Mouse (Mus musculus): Measurements from ENCODE around the gene Lypd9. TPM values are rescaled to one million over a fixed set of nuclear protein-coding genes. Genes with fewer than 3 reads are reported as not detected.
"Not testable (repeated sequence)": the region's sequence is repeated elsewhere in the genome, so short reads cannot be mapped to it uniquely, and the experiment has no call there.

Gene Lypd9
- not detected in 2 replicates for polyA plus RNA-seq (2016; fragmentation: Nextera tagmentation; extraction: Ambion mirVana)

GRCm38 (mm10) chr11:58452759-58453158, at the start of gene Lypd9:
Gene Lypd9 (minus strand): TSS chr11:58452923.
- no peak for ATAC-seq
- Histone ChIP-seq H3K4me2 (no peak within 1 kb of the TSS), H3K9ac (no peak within 1 kb of the TSS), H3K27ac (no peak within 1 kb of the TSS), H3K9me3 (replicated peaks) (no peaks in the 10 kb centered on the region), H3K4me1 (no peaks in the 10 kb centered on the region), H3K4me3 (no peak within 1 kb of the TSS), H3K36me3 (no peaks in the 10 kb centered on the region), H3K27me3 (replicated peaks) (no peaks in the 10 kb centered on the region)
- 82% methylated on average over 9 of the region's 9 CpGs for WGBS (ENCODE audit: insufficient replicate concordance)

DNA sequence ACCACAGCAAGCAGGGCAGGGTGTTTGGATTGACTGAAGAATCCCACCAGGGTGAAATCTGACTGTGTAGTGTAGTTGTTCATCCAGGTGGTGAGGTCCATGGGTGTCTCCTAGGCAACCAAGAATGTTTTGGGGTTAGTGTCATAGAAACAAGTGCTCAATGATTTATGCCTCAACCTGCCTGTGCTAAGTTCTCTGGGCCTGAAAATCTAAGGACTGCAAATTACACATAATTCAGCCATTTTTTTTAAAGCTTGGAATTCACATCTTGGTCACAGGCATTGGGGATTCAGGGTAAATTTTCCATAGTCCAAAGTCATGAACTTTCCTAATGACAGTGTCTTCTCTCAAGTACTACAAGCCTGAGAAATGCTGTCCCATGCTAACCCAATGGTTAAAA, 49.7 kb upstream of the Lypd9 start, which contains the start of gene Olfr331:
Gene Olfr331, minus strand, starts transcription at position 101 of the 400 bp plus-strand sequence.
- not testable (repeated sequence) for H3K9me3 ChIP-seq (replicated peaks); ATAC-seq

DNA sequence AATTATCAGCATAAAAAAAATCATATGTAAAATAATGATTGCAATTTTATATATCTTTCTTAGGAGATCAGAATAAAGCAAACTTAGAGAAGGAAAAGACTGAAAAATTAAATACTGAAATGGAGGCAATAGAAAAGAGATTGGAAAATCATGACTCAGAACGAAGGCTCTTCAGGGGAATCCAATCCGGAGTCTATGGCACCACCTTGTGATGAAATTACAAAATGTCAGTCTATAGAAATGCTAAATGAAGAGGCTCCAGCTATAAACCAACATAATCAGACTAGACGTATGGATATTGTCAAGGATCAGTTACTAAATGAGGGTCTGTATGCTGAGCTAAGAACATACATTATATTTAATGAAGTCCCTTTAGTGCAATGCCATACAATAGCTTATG, 46.6 kb upstream of the Lypd9 start:
- 58% methylated on average over 3 of the region's 3 CpGs for WGBS (ENCODE audit: insufficient replicate concordance)
- ATAC-seq = no peak
- Histone ChIP-seq H3K4me2 (no peak overlapping the region), H3K27me3 (replicated peaks) (no peaks in the 10 kb centered on the region), H3K27ac (no peak overlapping the region), H3K9me3 (replicated peaks) (no peaks in the 10 kb centered on the region), H3K9ac (no peak overlapping the region), H3K4me3 (no peak overlapping the region), H3K4me1 (no peaks in the 10 kb centered on the region), H3K36me3 (no peaks in the 10 kb centered on the region)

More for the DNA sequence above, 49.7 kb upstream of the Lypd9 start, which contains the start of gene Olfr331:
- H3K4me3 ChIP-seq; H3K4me1 ChIP-seq; H3K27ac ChIP-seq; H3K27me3 ChIP-seq (replicated peaks); H3K4me2 ChIP-seq; H3K9ac ChIP-seq; H3K36me3 ChIP-seq: not testable (repeated sequence)

DNA sequence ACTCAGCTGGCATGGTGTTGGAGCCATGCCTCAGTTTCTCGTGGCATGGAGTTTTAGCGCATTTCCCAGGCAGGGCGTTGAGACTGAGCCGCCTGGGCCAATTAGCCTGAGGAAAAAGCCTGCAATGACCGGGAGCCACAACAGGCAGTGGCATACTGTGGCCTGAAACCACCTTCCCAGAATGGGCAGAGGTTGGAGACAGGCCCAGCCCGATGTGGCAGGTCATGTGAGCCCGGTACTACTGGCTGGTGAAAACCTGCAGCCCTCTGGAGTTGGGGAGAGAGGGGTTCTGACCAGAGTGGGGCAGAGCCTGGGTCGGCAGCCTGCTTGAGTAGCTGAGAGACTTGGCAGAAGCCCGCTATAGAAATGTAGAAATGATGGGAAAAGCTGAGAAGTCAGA, 46.0 kb upstream of the Lypd9 start:
- WGBS (ENCODE audit: insufficient replicate concordance) = 65% methylated on average over 9 of the region's 9 CpGs
- ATAC-seq = no peak
- H3K4me2 ChIP-seq = no peak overlapping the region
- no peaks in the 10 kb centered on the region for H3K27me3 ChIP-seq (replicated peaks)
- no peak overlapping the region for H3K4me3 ChIP-seq
- no peaks in the 10 kb centered on the region for H3K36me3 ChIP-seq
- H3K9me3 ChIP-seq (replicated peaks) = no peaks in the 10 kb centered on the region
- H3K9ac ChIP-seq = no peak overlapping the region
- no peaks in the 10 kb centered on the region for H3K4me1 ChIP-seq
- H3K27ac ChIP-seq = no peak overlapping the region

DNA sequence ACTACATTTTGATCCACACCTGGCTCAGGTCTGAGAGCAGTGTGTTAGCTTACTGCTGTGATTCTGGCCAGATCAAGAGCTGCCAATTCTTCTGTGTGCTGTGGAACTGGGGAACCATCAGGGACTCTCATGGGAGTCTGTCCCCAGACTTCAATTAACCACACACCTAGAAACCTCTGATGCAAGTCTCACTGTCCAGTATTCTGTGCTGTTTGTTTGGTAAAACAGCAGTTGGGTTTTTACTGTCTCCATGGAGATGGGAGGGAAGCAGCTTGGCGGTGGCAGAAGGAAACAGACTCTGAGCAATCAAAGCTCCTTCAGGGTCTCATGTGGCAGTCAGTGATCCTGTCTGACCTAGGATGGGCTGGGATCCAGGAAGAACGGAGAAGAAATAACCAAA, 39.7 kb upstream of the Lypd9 start, which contains the start of gene Olfr332:
Gene Olfr332, minus strand, starts transcription at position 101 of the 400 bp plus-strand sequence.
- WGBS (ENCODE audit: insufficient replicate concordance) = 64% methylated on average over 2 of the region's 2 CpGs
- Histone ChIP-seq H3K36me3 (no peaks in the 10 kb centered on the region), H3K9ac (no peak within 1 kb of the TSS), H3K9me3 (replicated peaks) (no peaks in the 10 kb centered on the region), H3K27me3 (replicated peaks) (no peaks in the 10 kb centered on the region), H3K27ac (no peak within 1 kb of the TSS), H3K4me2 (no peak within 1 kb of the TSS), H3K4me3 (no peak within 1 kb of the TSS), H3K4me1 (no peaks in the 10 kb centered on the region)
- no peak for ATAC-seq

- no peaks in the 10 kb centered on the region for H3K9me3 ChIP-seq (replicated peaks)
- no peak within 1 kb of the TSS for H3K27ac ChIP-seq
- H3K4me2 ChIP-seq = no peak within 1 kb of the TSS
- no peak within 1 kb of the TSS for H3K9ac ChIP-seq
- no peaks in the 10 kb centered on the region for H3K27me3 ChIP-seq (replicated peaks)
- no peaks in the 10 kb centered on the region for H3K4me1 ChIP-seq
- H3K4me3 ChIP-seq = no peak within 1 kb of the TSS
- no peaks in the 10 kb centered on the region for H3K36me3 ChIP-seq
- no peak for ATAC-seq
These were observed 9.4 kb upstream of the Lypd9 start, which contains the start of gene Olfr30 for GRCm38 (mm10) chr11:58462170-58462569. Gene Olfr30 (minus strand): TSS chr11:58462270.

- Histone ChIP-seq H3K4me2 (no peak overlapping the region), H3K4me3 (no peak overlapping the region), H3K36me3 (no peaks in the 10 kb centered on the region), H3K4me1 (no peaks in the 10 kb centered on the region), H3K27ac (no peak overlapping the region), H3K27me3 (replicated peaks) (no peaks in the 10 kb centered on the region), H3K9ac (no peak overlapping the region), H3K9me3 (replicated peaks) (no peaks in the 10 kb centered on the region)
- no peak for ATAC-seq
- 51% methylated on average over 4 of the region's 4 CpGs for WGBS (ENCODE audit: insufficient replicate concordance)
These were observed 869 bp upstream of the Lypd9 start for GRCm38 (mm10) chr11:58453592-58453991.

DNA sequence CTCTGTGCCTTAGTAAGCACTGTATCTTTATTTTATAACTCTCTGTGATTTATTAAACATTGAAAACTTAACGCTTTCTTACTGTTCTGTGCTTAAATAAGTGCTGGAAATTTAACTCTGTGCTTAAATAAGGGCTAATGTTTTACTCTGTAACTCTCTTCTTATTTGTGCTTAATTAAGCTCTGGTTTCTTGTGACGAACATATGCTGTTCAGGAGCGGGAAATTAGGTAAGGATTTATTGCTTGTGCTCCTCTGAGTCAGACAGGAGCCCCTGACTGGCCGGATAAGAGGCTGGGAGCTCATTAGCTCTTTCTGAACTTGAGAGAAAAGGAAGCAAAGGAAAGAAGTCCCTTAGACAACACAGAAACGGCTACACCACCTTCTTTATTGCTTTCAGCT, 14.9 kb downstream of the Lypd9 start:
- no peaks in the 10 kb centered on the region for H3K27me3 ChIP-seq (replicated peaks)
- no peaks in the 10 kb centered on the region for H3K9me3 ChIP-seq (replicated peaks)
- no peak overlapping the region for H3K4me2 ChIP-seq
- no peak overlapping the region for H3K9ac ChIP-seq
- H3K4me1 ChIP-seq = no peaks in the 10 kb centered on the region
- no peaks in the 10 kb centered on the region for H3K36me3 ChIP-seq
- no peak overlapping the region for H3K4me3 ChIP-seq
- H3K27ac ChIP-seq = no peak overlapping the region
- ATAC-seq = no peak
- WGBS (ENCODE audit: insufficient replicate concordance) = 33% methylated on average over 5 of the region's 5 CpGs

GRCm38 (mm10) chr11:58432259-58432658, 20.5 kb downstream of the Lypd9 start, which contains the start of gene Gm12253:
Gene Gm12253 (plus strand): TSS chr11:58432559.
- no peaks in the 10 kb centered on the region for H3K4me1 ChIP-seq
- no peak within 1 kb of the TSS for H3K27ac ChIP-seq
- H3K4me3 ChIP-seq = no peak within 1 kb of the TSS
- no peak within 1 kb of the TSS for H3K4me2 ChIP-seq
- no peaks in the 10 kb centered on the region for H3K36me3 ChIP-seq
- no peak within 1 kb of the TSS for H3K9ac ChIP-seq
- H3K9me3 ChIP-seq (replicated peaks) = no peaks in the 10 kb centered on the region
- 60% methylated on average over 3 of the region's 3 CpGs for WGBS (ENCODE audit: insufficient replicate concordance)
- H3K27me3 ChIP-seq (replicated peaks) = no peaks in the 10 kb centered on the region
- ATAC-seq = no peak

DNA sequence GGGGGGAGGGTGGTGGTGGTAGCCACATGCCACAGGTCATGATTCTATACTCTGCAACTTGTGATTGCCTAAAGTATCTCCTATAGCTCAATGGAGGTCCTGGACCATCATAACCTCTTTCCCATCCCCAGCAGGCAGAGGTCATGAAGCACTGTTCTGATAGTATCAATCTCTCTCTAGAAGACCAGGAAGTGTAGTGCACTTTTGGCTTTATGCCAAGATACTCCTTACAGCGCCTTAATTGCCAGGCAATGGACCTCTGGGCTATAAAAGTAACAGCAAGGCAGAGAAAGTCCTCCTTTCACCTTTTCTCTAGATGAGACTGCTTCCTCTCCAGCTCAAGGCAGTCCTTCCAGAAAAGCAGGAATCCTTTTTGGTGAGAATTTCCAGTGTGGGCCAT, 31.9 kb downstream of the Lypd9 start, which contains the start of gene 1810065E05Rik:
Gene 1810065E05Rik, plus strand, starts transcription at position 297 of the 400 bp plus-strand sequence.
- ATAC-seq = no peak
- Histone ChIP-seq H3K4me2 (no peak within 1 kb of the TSS), H3K27me3 (replicated peaks) (no peaks in the 10 kb centered on the region), H3K36me3 (no peaks in the 10 kb centered on the region), H3K4me1 (no peaks in the 10 kb centered on the region), H3K9ac (no peak within 1 kb of the TSS), H3K27ac (no peak within 1 kb of the TSS), H3K9me3 (replicated peaks) (no peaks in the 10 kb centered on the region), H3K4me3 (no peak within 1 kb of the TSS)
- WGBS (ENCODE audit: insufficient replicate concordance) = 50% methylated on average over 1 of the region's 1 CpGs

GRCm38 (mm10) chr11:58418336-58418735, 34.4 kb downstream of the Lypd9 start:
- H3K27ac ChIP-seq = no peak overlapping the region
- no peaks in the 10 kb centered on the region for H3K27me3 ChIP-seq (replicated peaks)
- H3K36me3 ChIP-seq = no peaks in the 10 kb centered on the region
- no peaks in the 10 kb centered on the region for H3K9me3 ChIP-seq (replicated peaks)
- 62% methylated on average over 3 of the region's 3 CpGs for WGBS (ENCODE audit: insufficient replicate concordance)
- H3K4me3 ChIP-seq = no peak overlapping the region
- H3K4me1 ChIP-seq = no peaks in the 10 kb centered on the region
- no peak for ATAC-seq
- H3K9ac ChIP-seq = no peak overlapping the region
- no peak overlapping the region for H3K4me2 ChIP-seq

GRCm38 (mm10) chr11:58408066-58408465, 44.7 kb downstream of the Lypd9 start:
- Histone ChIP-seq H3K9ac (no peak overlapping the region), H3K4me3 (no peak overlapping the region), H3K9me3 (replicated peaks) (no peaks in the 10 kb centered on the region), H3K27ac (no peak overlapping the region), H3K4me2 (no peak overlapping the region), H3K36me3 (no peaks in the 10 kb centered on the region), H3K27me3 (replicated peaks) (peaks cover 9% of the 10 kb centered on the region), H3K4me1 (no peaks in the 10 kb centered on the region)
- no peak for ATAC-seq
- 60% methylated on average over 3 of the region's 3 CpGs for WGBS (ENCODE audit: insufficient replicate concordance)

DNA sequence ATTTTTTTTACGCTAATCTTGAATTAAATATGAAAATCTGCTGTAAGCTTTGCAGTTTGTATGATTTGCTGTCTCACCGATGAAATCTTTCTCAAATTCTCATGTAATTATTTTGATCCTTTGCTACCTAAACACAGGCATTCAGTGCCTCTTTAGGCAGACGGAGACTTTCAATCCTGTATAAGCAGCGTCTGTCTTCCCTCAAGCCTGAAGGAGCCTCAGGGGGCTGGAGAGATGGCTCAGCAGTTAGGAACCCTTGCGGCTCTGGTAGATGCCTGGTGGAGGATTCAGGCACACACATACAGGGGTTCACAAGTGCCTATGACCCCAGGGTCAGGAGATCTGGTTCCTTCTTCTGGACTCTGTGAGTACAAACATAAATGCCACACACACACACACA, 52.1 kb downstream of the Lypd9 start:
- 58% methylated on average over 5 of the region's 5 CpGs for WGBS (ENCODE audit: insufficient replicate concordance)
- no peak for ATAC-seq
- Histone ChIP-seq H3K4me3 (no peak overlapping the region), H3K9ac (no peak overlapping the region), H3K27ac (no peak overlapping the region), H3K27me3 (replicated peaks) (peaks cover 18% of the 10 kb centered on the region), H3K4me1 (peaks cover 4% of the 10 kb centered on the region; the same call in 1 of the 2 replicates), H3K4me2 (no peak overlapping the region), H3K9me3 (replicated peaks) (no peaks in the 10 kb centered on the region), H3K36me3 (no peaks in the 10 kb centered on the region)
